Mouse (Mus musculus) brain, adult 2 months (tissue): ENCODE data around the gene Kctd13.
"Not testable (repeated sequence)": the region's sequence is repeated elsewhere in the genome, so short reads cannot be mapped to it uniquely, and the experiment has no call there.

ENCODE experiments used
- DNase-seq: peaks from one replicate; pipeline ENCODE4 v3.0.0; 2011; ENCODE audit warnings: low read depth, low spot score

The Kctd13 gene

DNA sequence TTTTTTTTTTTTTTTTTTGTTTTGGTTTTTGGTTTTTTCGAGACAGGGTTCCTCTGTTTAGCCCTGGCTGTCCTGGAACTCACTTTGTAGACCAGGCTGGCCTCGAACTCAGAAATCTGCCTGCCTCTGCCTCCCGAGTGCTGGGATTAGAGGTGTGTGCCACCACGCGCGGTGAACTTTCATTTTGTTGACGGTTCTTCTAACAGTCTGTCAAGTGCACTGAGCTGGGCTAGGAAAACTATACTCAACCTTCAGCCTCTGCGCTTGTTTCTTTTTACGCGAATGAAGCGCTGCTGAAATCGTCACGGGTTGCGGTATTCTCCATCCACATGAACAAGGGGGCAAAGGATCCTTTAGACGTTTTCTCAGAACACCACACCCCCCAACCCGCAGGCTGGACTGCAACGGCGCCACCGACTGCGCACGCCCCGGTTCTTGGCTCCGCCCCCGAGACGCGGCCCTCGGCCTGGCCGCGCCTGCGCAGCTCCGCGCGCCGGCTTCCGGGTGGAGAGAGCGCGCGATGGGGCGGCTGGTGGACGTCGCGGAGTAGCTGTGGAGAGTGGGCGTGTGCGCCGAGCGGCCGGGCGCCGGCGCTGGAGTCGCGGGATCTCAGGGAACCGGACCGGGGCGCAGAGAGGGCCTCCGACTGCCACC is at the start of gene Kctd13:
Gene Kctd13 (plus strand): TSS at position 496 of the 654 bp plus-strand sequence.
- peak; percentile 95 for DNase-seq

DNA sequence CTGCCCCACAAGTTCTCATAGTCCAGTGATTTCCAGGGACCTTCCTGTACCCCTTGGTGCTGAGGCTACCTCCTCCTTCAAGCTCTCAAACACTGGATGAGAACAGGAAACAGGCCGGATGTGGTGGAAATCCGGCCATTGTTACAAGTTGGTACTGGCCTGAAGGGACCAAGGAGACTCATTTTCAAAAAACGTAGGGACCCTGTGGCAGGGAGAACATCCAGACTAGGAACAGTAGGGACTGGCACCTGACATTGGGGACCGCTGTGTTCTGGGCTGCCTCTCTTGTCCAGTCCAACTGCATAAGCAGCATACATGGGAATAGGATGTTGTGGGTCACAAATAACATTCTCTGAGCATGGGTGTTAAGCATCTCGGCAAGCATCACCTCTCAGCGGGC is 47.6 kb upstream of the Kctd13 start:
- DNase-seq, result no peak

DNA sequence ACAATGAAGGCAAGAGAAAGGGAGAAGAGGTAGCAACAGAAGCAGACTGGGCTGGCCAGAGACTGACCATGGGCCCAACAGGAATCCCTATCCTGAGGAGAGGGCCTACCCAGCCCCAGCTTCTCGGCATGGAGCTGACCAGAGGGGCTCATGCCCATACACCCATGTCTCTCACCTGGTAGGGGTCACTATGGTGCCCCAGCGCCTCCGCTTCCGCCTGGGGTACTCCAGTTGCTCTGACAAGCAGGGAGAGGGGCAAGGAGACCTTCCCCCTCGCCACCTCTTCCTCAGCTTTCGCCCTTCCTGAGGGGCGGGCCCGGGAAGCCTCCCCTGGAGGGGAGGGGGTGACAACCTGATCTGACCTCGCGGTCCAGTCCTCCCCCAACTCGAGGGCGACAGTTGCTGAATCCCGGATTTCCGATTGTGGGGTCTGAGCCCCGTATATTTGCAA is 44.9 kb upstream of the Kctd13 start:
- no peak for DNase-seq

DNA sequence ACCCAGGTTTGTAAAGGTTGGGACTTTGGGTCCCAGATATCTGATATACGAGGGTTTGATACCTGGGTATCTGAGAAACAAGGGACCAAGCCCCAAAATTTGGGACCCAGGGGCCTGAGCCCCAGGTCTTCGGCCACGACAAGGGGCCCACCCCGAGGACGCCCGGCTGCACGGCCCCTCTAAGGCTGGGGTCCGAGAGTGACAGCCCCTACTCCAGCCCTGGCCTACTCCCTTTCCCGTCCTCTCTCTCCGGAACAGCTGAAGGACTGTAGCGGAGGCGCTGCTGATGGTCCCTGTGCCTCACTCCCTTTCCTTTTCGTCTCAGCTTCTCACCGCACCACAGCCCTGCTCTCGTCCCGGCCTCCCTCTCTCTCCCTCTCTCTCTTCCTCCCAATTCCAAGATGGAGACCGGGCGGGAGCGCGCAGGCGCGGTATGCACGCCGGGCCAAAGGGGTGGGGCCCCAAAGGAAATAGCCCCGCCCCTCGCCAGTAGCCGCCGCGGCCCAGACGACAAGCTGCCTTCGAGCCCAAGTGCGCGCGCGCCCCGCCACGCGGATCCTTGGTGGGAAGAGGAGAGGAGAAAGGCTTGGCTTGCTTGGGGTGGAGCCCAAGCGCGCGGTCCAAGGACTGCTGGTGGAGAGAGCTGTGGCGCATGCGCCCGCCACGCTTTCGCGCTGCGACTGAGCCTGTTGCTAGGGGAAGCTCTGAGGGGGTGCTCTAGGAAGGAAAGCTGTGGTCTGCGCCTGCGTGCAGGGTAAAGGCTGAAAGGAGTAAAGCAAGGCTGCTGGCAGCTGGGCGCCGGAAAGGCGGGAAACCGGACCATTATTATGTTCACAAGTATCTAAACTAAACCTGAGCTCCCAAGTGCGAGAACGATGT is 44.2 kb upstream of the Kctd13 start, which contains the start of gene Taok2:
Gene Taok2 (minus strand): TSS at position 418 of the 879 bp plus-strand sequence.
- peak; percentile 99 for DNase-seq

DNA sequence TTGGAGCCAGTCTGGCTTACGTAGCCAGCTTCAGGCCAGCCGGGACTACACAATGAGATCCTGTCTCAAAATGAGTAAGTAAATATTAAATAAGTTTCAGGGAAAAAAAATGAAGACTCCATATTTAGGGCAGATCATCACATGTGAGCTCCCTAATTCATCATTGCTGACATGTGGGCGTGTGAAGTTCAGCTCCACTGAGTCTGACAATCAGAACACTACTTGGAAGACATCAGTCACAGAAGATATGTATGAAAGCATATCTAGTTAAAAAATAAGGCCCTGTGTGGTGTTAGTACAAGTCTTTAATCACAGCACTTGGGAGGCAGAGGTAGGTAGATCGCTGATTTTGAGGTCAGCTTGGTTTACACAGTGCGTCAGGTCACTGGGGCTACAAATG is 41.4 kb upstream of the Kctd13 start:
- no peak for DNase-seq

DNA sequence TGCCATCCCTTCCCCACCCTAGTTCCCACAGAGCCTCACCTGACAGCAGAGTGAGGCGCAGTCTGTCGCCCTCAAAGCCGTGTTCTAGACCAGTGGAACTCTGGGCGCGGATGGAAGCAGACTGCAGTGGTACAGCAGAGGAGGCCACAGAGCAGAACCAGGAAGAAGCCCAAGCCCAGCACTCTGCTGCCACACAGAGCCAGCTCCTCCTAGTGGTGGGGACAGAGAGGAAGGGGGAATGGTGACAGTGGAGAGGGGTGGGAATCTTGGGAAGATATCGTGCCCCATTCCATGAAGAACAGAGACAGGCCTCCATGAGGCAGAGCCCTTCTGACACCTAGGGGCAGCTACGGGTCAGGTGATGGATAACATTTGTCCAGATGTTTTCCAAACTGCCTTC is 39.8 kb upstream of the Kctd13 start:
- DNase-seq, result peak; percentile 23

DNA sequence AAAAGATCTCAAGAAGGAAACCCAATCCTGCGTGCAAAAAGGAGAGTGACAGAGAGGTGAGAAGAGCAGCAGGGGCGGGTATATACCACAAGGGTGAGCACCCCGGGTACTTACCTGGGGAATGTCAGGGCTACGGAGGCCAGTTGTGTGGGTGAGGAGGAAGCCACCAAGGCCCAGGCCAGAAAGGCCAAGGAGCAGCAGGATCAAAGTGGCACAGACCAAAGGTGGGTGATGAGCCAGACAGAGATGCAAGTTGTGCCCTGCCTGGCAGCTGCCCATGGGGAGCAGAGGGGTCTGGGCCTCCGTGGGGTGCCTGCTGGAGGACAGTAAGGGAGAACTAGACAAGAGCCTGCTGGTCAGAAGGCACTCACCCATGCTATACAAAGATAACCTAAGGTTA is 31.8 kb upstream of the Kctd13 start:
- DNase-seq, result no peak

DNA sequence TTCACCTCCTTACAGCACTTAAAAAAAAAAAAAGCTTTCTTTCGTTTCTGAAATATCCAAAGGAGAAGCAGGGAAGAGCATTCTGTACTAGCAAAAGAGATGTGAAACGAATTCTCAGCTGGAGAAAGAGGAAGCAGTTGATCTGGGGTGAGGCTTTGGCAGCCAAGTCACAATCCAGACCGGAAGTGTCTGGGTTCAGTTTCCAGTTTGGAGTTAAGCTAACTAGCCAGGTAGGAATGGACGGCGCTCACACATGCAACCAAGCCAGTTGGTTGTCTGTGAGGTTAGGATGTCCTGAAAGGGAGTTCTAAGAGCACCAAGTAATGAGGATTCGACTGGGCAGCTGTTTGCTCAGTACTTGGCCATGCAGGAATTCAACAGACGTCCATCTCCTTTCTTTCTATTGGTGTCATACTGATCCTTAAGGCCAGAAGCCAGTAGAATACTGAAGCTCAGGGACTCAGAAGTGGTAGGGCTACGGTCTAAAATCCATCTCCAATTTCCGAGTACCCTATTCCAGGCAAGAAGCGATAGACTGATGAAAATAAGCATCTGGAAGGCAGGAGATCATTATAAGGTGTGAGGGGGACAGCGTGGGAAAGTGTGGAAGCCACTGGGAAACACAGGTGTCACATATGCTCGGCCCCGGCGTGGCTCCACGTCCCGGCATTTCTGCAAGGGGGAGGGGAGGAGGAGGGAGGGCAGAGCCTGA is 31.1 kb upstream of the Kctd13 start:
- DNase-seq, result peak; percentile 58

DNA sequence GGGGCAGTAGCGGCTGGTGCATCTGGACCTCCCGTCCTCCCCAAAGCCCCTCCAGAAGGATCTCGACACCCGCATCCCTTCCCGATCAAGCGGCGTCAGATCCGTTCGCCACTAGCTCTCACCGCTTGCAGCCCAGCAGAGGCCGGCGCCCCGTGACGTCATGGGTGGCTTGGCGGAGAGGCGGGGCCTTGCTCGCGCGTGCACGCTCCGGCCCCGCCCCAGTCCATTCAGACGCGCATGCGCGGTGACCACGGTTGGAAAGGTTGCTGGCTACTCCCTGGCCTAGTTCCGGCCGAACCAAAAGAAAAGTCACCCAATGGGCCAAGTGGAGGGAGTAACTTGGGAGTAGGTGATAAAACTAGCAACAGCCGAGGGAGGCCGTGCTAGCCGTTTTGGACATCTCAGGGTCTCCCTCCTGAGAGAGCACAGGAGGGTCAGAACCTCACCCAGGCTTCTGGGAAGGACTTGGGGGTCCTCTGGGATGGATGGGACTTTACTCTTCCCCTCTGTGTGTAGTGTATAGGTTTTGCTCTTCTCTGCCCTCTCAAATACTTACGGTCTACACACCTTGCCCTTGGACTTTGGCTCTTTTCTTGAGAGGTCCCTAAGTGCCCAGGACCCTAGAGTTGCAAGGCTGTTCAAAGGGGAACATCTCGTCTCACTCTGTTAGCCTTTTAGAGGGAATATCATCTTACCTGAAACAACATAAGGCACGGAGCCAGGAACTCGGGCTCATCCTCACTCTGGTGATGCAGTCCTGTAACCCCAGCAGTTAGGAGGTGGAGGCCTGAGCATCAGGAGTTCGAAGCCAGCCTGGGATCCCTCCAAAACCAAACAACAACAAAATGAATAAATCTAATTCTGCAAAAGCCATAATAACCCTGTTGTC is 30.3 kb upstream of the Kctd13 start:
- peak; percentile 97 for DNase-seq

DNA sequence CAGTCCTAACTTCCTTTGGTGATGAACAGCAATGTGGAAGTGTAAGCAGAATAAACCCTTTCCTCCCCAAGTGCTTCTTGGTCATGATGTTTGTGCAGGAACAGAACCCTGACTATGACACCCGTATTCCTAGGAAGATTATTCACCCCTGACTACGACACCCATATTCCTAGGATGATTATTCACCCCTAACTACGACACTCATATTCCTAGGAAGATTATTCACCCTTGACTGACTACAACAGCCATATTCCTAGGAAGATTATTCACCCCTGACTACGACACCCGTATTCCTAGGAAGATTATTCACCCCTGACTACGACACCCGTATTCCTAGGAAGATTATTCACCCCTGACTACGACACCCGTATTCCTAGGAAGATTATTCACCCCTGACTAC is 28.9 kb upstream of the Kctd13 start:
- not testable (repeated sequence) for DNase-seq

DNA sequence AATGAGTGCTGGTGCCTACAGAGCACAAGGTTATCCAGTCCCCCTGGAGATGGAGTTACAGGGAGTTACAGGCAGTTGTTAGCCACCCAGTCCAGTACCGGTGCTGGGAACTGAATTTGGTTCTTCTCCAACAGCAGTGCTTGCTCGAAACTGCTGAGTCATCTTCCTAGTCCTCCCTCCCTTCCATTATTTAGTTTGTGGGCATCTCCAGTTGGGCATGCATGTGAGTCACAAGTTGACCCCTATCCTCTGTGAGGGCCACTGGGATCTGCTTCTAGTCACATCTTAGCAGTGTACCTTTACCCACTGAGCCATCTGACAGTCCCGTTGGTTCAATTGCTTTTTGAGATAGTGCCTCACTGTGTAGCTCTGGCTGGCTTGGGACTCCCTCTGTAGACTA is 23.1 kb upstream of the Kctd13 start:
- no peak for DNase-seq

DNA sequence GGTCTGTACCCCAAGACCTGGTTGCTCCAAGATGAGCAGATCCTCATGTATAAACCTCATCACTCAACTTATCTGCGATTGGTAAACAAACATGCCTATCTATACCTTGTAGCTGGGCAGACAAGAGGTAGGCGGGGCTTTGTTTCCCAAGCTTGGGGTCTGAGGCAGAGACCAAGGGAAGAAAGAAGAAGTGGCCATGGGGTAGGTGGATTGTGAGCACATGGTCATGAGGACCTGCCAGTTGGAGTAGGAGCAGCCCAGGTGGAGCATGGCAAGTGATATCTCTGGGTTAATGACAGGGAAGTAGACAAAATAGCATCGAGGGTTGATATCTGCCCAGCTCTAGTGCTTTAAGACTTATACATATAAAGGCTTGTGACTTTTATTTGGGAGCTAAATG is 13.8 kb upstream of the Kctd13 start:
- DNase-seq, result no peak

DNA sequence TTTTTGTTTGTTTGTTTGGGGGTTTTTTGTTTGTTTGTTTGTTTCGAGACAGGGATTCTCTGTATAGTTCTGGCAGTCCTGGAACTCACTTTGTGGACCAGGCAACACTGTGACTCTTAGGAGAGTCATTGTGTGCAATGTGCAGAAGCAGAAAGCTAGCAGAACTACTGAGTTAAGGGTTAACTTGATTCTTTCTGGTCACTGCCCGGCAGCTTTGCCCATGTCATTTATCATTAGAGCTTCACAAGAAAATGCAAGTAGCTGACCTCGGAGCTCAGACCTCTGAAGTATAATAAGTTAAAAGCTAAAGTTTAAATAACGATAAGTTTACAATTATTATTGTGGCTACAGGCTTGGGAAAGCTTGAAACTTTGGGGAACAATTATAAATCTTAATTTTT is 10.3 kb upstream of the Kctd13 start:
- DNase-seq, result not testable (repeated sequence)

DNA sequence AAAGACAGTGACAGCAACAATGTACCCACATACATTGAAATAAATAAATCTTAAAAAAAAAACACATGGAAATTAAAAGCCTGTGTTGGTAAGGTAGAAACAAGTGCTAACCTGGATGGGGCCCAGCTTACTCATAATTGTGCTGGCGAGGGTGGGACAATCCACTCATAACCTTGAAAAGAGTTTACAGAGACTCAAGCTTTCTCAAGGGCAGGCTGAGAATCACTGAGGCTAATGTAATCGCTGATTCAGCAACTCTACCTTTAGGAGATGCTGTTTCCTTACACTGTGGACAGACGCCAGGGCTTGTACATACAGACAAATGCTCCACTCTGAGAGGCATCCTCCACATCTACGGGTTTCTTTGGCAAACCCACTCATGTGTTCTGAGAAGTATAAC is 8.7 kb upstream of the Kctd13 start:
- DNase-seq, result no peak

DNA sequence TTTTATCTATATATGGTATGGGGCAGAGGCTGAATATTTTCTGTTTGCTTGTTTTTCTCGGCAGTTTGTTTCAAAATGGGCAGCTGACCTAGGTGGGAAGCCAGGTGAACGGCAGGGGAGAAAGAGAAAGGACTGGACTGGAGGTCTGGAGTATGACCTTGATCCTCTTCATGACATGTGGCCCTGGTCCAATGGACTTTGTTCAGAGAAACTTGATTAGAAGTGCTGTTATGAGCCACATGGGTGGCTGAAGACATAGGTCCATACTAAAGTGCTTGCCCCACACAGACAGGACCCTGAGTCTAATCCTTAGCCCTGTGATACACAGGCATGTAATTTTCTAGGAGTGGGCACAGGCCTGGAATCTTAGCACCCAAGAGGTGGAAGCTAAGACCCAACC is 7.1 kb upstream of the Kctd13 start:
- no peak for DNase-seq

DNA sequence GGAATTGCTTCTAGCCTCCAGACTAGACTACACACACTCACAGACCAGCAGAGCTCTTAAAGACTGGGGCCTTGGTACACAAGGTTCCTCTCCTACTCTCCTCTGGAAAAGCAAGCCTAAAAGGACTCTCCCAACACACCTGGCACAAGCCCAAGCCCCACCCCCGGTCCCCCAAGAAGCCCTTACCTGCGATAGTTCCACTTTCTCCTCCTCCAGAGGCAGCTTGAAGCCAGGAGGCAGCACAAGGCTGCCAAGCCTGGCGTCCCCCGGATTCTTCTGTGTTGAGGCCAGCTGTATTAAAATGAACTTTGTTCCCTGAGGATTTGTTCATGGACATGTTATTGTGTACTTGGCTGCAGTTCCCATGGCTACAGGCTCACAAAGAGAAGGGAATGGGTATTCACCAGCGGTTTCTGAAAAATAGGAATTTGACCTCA is 6.0 kb upstream of the Kctd13 start, which contains the start of gene Tmem219:
Gene Tmem219 (minus strand): TSS at position 294 of the 437 bp plus-strand sequence.
- DNase-seq, result peak; percentile 53

DNA sequence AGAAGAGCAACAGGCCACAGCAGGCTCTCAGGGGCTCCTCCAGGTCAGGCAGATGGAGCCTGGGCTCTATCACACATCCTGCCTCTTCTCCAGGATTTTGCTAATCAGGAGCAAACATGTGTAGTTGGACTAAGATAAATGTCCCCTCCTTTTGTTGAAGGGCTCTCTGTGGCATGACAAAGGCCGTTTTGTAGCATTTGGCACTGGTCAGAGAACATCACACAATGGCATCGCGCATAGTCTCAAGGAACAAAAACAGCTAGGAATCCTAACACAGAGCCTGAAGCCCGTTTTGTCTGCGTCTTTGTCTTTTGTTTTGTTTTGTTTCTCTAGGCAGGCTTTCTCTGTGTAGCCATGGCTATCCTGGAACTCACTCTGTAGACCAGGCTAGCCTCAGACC is 4.7 kb upstream of the Kctd13 start:
- peak; percentile 92 for DNase-seq

DNA sequence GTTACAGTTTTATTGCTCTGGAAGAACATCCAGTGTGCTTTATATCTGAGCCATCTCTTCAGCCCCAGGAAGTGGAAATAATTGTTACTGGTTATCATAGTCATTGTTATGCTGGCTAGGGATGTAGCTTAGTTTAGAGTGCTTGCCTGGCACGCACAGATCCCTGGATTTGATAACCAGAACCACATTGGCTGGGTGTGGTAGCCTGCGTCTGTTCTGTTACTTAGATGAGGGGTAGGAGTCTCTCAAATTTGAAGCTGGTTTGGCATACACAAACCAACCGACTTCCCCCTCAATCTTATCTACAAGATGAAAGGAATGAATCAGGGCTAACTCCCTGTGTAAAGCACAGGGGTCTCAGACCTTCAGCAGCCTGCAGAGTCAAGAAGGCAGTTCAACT is 2.4 kb upstream of the Kctd13 start:
- DNase-seq, result no peak

DNA sequence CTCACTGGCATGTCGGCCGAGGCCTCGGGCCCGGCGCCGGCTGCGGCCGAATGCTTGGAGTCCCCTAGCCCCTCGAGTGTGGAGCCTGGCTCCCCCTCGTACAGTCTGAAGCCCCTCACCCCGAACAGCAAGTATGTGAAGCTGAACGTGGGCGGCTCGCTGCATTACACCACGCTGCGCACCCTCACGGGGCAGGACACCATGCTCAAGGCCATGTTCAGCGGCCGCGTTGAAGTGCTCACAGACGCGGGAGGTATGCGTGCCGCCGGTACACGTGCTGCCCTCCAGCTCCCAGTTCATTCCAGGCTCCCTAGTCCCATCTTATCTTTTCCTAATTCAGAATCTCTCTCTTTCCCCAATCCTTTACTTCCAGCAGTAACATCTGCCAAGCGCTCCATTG is 367 bp downstream of the Kctd13 start:
- no peak for DNase-seq

DNA sequence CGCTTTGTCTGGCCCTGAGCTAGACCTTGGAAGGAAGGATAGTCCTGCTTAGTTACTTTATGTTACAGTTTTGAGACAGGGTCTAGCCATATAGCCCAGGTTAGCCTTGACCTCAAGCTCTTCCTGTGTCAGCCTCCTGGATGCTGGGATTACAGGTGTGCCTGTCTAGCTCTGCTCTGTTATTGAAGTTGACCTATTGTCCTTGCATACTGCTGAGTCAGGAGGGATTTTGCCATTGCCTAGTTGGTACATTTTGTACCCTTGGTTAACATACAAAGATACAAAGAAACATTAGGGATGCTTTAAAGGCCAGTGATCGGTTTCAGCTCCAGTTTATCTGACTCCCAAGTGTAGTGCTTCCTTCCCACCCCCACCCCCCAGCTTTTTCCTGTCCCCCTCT is 4.0 kb downstream of the Kctd13 start:
- DNase-seq, result no peak

DNA sequence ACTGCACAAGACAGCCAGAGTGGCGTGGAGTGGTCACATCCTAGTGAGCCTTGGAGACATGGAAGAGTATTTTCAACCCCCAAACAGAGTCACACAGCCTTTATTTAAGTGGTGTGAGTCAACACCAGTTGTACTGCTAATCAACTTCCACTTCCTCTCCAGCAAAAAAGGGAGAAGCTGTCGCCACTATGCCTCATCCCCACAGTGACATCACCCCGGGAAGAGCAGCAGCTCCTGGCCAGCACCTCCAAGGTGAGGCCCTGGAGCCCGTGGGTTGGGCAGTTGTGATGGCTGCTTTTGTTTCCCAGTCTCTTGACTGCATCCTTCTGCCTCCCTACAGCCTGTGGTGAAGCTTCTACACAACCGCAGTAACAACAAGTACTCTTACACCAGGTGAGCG is 12.5 kb downstream of the Kctd13 start:
- peak; percentile 66 for DNase-seq
